Mouse (Mus musculus): ENCODE measurements at regions not wholly inside any gene's neighbourhood (a gene's known extent, or its start where the extent isn't known, plus 50 kb on each side); places are given as distances from the start of the nearest gene placed in this dataset.

GRCm38 (mm10) chr3:21937281-21938035, 139.0 kb upstream of the Tbl1xr1 start:
- no peak for TF ChIP-seq CTCF (IDR thresholded peaks at IDR 0.05; ENCODE audit: insufficient read depth, low read depth, low read length)
- TF ChIP-seq POLR2A (IDR thresholded peaks at IDR 0.05; ENCODE audit: insufficient read depth, low read depth, low read length) = no peak
